Mouse (Mus musculus) MEL (cell line): ENCODE measurements around the gene Vmn1r30.

ENCODE experiments used
- BHLHE40 ChIP-seq: IDR thresholded peaks from 2 replicates; pipeline ENCODE4 v1.6.1; 2012; ENCODE audit warnings: low read depth, mild to moderate bottlenecking, inconsistent platforms, low read length, improper control_type of control experiment, borderline replicate concordance
- CTCF ChIP-seq, 3 experiments: IDR thresholded peaks in 2 of 3; conservative IDR thresholded peaks in 1 of 3; 2 replicates each; pipeline ENCODE4 v1.5.1; 2011 to 2012; ENCODE audit warnings: low read length in 3 of 3, low read depth in 2 of 3, mild to moderate bottlenecking in 2 of 3, improper control_type of control experiment in 1 of 3, inconsistent platforms in 1 of 3, mixed read lengths in 1 of 3, moderate library complexity in 1 of 3; ENCODE audit not compliant: control insufficient read depth in 1 of 3, insufficient read depth in 1 of 3, poor library complexity in 1 of 3, severe bottlenecking in 1 of 3
- EP300 ChIP-seq, 2 experiments: IDR thresholded peaks; 2 replicates each; pipeline ENCODE4 v1.6.1; 2011; ENCODE audit warnings: improper control_type of control experiment in 2 of 2, low read length in 2 of 2, low read depth in 1 of 2, mild to moderate bottlenecking in 1 of 2
- MAFK ChIP-seq: IDR thresholded peaks from 2 replicates; pipeline ENCODE4 v1.6.1; 2011; ENCODE audit warnings: low read depth, mild to moderate bottlenecking, low read length, improper control_type of control experiment, borderline replicate concordance
- NELFE ChIP-seq: IDR thresholded peaks from 2 replicates; pipeline ENCODE4 v1.6.1; 2011; ENCODE audit warnings: low read depth, low read length, improper control_type of control experiment
- POLR2A ChIP-seq, 2 experiments: IDR thresholded peaks; 2 replicates each; pipeline ENCODE4 v1.6.1; 2011 to 2012; ENCODE audit warnings: low read length in 2 of 2, mild to moderate bottlenecking in 2 of 2, control low read depth in 1 of 2, improper control_type of control experiment in 1 of 2, low read depth in 1 of 2, moderate library complexity in 1 of 2; ENCODE audit not compliant: control insufficient read depth in 1 of 2, insufficient read depth in 1 of 2, poor library complexity in 1 of 2
- RCOR1 ChIP-seq: IDR thresholded peaks from 2 replicates; pipeline ENCODE4 v1.6.1; 2012; ENCODE audit warnings: low read depth, mild to moderate bottlenecking, inconsistent platforms, low read length, improper control_type of control experiment
- TBP ChIP-seq: IDR thresholded peaks from 2 replicates; pipeline ENCODE4 v1.8.0; 2011; ENCODE audit warnings: low read depth, low read length, improper control_type of control experiment
- UBTF ChIP-seq: IDR thresholded peaks from 2 replicates; pipeline ENCODE4 v1.6.1; 2012; ENCODE audit warnings: low read depth, mild to moderate bottlenecking, inconsistent platforms, low read length, improper control_type of control experiment, moderate library complexity, borderline replicate concordance; ENCODE audit not compliant: insufficient read depth
- USF1 ChIP-seq: IDR thresholded peaks from 2 replicates; pipeline ENCODE4 v1.6.1; 2014; ENCODE audit warnings: low read depth, mild to moderate bottlenecking, inconsistent platforms, low read length, improper control_type of control experiment, moderate library complexity

GRCm38 (mm10) chr6:58443285-58443684, at the start of gene Vmn1r30:
- no peak for TF ChIP-seq USF1
- no peak for TF ChIP-seq EP300 (IDR thresholded peaks at IDR 0.05; ENCODE audit: low read depth in 1 of 2, low read length in 2 of 2)
- TF ChIP-seq RCOR1 = no peak
- no peak for TF ChIP-seq MAFK
- no peak for TF ChIP-seq UBTF
- TF ChIP-seq TBP = no peak
- no peak for TF ChIP-seq CTCF (IDR thresholded peaks at IDR 0.05 in 2 of 3, conservative IDR thresholded peaks at IDR 0.05 in 1 of 3; ENCODE audit: control insufficient read depth in 1 of 3, insufficient read depth in 1 of 3, low read depth in 2 of 3, low read length in 3 of 3, poor library complexity in 1 of 3, severe bottlenecking in 1 of 3)
- TF ChIP-seq POLR2A (IDR thresholded peaks at IDR 0.05; ENCODE audit: control insufficient read depth in 1 of 2, insufficient read depth in 1 of 2, low read depth in 1 of 2, low read length in 2 of 2, poor library complexity in 1 of 2) = no peak
- TF ChIP-seq NELFE = no peak
- no peak for TF ChIP-seq BHLHE40
